Mouse (Mus musculus) 3134 (cell line): ENCODE data around the gene Snai1.

Source experiments
- DNase-seq: peaks from one replicate; pipeline ENCODE4 v3.0.0-alpha.2; 2011; ENCODE audit warnings: low spot score; ENCODE audit not compliant: insufficient read length; ENCODE audit errors: extremely low read depth

Snai1 gene

DNA sequence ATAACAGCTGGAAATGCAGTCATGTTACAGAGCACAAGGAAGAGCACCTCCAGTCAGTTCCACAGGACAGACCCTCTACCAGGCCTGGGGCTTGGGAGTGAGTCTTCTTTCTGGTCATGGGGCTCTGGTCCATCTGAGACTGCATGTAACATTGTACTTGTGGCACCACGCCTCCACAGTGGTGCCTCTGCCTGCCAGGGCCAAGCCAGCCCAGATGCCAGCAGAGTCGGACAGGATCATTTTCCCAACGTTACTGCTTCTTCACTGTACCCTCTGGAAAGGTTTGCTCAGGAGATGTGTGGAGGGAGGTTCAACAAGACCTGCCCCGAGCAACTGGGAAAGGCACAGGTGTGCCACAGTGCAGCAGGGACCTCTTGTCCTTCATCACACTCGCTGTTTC is 22.3 kb upstream of the Snai1 start:
- no peak for DNase-seq

DNA sequence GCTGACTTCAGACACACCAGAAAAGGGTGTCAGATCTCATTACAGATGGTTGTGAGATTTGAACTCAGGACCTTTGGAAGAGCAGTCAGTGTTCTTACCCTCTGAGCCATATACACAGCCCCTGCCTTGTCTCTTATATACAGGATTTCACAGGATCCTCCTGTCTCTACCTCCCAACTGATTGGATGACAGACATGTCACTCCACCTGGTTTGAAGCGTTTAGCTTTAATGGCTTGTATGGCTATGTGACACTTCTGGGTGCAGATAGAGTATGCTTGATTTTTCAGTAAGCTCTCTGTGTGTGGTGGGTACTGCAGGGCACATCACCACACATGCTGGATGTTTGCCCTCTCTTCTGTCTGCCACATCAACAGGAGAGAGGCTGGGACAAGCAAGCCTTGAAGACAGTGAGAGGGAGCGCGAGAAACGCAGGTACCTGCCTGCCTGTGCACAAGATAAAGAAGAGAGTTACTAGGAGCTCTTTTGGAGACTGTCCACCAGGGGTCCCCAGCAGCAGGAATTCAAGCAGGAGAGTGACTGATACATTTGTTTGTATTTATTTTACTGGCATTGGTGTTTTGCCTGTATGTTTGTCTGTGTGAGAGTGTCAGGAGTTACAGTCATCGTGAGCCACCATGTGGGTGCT is 18.3 kb upstream of the Snai1 start:
- no peak for DNase-seq

GRCm38 (mm10) chr2:167528278-167528677 is 9.7 kb upstream of the Snai1 start:
- no peak for DNase-seq

- no peak for DNase-seq
Measured at GRCm38 (mm10) chr2:167529935-167530513, 8.0 kb upstream of the Snai1 start.

DNA sequence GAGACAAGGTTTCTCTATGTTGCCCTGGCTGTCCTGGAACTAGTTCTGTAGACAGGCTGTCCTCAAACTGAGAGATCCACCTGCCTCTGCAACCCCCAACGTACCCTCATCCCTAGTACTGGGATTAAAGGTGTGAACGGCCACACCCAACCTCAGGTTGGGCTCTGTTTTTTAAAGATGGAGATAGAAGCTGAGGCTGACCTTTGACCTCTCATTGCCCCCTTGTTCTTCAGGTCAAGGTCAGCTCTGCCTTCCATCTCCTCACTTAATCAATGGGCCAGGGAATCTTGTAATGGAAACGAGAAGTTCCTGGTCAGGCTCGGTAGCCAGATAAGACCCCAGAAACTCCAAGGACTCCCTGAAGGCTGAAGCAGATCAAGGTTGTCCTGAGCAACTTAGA is 7.5 kb upstream of the Snai1 start:
- DNase-seq: no peak

GRCm38 (mm10) chr2:167532131-167532530 is 5.9 kb upstream of the Snai1 start:
- peak; percentile 55 for DNase-seq

DNA sequence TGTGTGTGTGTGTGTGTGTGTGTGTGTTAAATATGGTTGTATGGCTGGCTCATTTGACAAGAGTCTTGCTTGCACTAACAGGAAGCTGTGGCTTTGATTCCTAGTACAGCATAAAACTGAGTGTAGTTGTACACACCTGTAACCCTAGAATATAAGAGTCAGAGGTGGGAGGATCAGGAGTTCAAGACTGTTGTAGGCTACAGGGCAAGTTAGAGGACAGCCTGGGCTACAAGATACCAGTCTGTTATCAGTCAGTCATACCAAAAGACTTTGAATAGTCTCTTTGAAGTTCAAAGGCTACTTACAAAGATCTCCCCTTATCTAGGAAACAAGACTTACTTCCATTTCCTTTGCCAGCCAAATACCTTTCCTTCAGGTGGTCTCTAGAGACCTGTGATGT is 4.1 kb upstream of the Snai1 start:
- no peak for DNase-seq

DNA sequence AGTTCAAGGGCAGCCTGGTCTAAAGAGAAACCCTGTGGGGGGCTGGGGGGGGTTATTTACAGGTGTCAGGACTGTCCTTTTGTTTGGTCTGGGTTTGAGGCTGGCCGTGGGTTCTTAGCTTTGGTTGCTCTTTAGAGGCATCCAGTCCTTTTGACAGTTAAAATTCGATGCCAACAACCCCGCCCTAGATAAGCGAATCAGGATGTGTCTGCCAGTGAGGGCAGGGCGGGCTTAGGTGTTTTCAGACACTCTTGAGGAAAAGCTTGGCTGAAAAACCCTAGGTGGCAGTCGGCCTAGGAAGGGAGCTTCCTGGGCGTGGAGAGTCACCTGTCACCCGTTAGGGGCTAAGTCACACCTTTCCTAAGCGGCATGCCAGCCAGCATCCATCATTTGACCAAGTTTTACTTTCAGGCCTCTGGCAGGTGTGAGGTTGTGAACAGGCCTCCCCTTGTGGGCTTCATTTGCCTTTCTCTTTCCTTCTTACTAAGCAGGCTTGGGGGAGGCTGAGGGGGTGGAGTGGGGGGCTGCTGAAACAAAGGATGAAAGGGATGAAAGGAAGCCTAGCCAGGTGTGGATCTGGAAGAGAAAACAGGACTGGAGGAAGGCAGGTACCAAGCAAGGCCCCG is 1.6 kb upstream of the Snai1 start:
- no peak for DNase-seq

GRCm38 (mm10) chr2:167538671-167539306 is 794 bp downstream of the Snai1 start:
- peak; percentile 61 for DNase-seq

GRCm38 (mm10) chr2:167539536-167540476 is 1.8 kb downstream of the Snai1 start:
- DNase-seq: no peak

- no peak for DNase-seq
Measured at GRCm38 (mm10) chr2:167540477-167541110, 2.6 kb downstream of the Snai1 start.

DNA sequence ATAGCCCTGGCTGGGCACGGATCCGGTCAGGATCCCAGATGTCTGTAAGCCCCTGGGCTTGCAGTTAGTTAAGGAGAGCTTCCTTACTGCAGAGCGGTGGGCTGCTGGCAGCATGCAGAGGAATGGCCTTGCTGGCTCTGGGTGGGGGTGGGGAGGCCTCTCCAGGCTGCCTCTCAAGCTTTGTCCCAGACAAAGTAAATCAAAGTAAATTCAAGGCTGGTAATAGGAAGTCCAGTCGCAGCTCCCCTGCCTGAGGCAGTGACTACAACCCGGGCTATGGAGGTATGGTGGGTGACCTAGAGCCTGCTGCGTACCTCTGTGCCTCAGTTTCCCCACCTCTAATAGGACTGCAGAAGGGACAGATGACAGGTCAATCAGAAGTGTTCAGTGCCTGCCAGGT is 3.3 kb downstream of the Snai1 start:
- DNase-seq: no peak

DNA sequence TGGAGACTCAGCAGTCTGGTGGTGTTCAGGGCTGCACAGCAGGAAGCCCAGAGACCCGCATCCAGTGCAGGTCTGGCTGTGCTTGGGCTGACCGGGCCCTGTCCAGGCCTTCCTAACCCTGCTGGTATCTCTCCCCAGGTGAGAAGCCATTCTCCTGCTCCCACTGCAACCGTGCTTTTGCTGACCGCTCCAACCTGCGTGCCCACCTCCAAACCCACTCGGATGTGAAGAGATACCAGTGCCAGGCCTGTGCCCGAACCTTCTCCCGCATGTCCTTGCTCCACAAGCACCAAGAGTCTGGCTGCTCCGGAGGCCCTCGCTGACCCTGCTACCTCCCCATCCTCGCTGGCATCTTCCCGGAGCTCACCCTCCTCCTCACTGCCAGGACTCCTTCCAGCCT is 3.8 kb downstream of the Snai1 start:
- DNase-seq: peak; percentile 39

DNA sequence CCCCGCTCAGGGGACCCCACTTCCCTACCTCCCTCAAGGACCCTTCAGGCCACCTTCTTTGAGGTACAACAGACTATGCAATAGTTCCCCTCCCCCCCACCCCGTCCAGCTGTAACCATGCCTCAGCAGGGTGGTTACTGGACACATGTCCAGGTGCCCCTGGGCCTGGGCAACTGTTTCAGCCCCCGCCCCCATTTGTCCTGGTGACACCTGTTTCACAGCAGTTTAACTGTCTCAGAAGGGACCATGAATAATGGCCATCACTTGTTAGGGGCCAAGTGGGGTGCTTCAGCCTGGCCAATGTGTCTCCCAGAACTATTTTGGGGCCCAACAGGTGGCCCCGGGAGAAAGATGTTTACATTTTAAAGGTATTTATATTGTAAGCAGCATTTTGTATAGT is 4.4 kb downstream of the Snai1 start:
- DNase-seq: no peak

- peak; percentile 93 for DNase-seq
Measured at GRCm38 (mm10) chr2:167543121-167544003, 5.4 kb downstream of the Snai1 start.

DNA sequence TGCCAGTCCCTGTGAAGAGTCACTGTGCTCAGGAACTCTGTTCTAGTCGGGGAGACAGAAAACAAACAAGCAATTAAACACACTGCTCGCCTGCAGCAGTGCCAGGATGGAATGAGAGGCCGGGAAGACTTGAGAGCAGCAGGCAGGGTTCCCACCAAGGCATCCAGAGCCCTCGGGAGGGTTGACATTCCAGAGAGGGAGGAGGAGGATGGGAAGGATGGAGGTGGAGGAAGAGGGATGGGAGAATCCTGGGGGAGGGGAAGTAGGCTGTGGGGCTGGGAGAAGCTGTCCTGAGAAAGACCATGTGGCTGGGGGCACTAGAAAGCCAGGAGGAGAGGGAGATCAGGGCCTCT is 6.0 kb downstream of the Snai1 start:
- DNase-seq: no peak

GRCm38 (mm10) chr2:167544456-167544855 is 6.5 kb downstream of the Snai1 start:
- no peak for DNase-seq

- no peak for DNase-seq
Measured at GRCm38 (mm10) chr2:167546447-167547195, 8.6 kb downstream of the Snai1 start.

DNA sequence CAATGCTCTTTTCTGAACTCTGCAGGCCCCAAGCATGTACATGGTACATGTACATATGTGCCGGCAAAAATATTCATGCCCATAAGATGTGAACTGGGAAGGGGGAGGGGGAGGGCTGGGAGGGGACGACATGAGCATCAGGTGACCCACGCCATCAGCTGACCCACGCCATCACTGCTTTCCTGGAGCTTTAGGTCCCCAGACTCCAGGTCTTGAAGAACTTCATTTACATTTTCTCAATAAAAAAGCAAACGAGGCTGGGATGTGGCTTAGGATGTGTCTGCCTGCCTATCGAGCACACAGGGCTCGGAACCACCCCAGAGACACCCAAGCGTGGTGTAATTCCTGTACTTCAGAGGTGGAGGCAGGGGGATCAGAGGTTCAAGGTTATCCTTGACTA is 9.4 kb downstream of the Snai1 start:
- DNase-seq: no peak
